Mouse (Mus musculus): ENCODE measurements around the gene Gm13199. TPM values are rescaled to one million over a fixed set of nuclear protein-coding genes. Genes with fewer than 3 reads are reported as not detected.

Gene Gm13199
- polyA plus RNA-seq, 1 experiment from 2014 or later: 1.4 TPM

DNA sequence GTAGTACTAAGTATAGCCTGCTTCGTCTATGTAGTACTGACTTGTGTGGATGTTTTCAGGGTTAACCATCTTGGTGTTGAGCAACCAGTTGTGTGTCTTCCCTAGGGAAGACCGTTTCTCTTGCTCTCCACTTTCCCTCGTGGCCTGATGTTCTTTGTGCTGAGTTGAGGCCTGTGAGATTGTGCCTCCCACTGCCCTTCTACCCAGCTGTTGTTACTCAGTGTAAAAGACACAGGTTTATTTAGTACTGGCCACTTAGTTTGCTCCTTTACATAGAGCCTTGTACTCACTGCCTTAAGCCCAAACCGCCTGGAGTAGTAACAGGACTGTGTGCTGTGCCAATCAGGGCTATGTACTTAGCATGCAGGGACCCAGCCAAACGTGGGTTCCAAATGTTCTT is 10.9 kb downstream of the Gm13199 start:
- 81% methylated on average over 5 of the region's 5 CpGs for WGBS
- no peak overlapping the region for H3K27ac ChIP-seq
- H3K36me3 ChIP-seq: peaks cover 30% of the 10 kb centered on the region
- H3K4me2 ChIP-seq: no peak overlapping the region
- H3K9ac ChIP-seq: no peak overlapping the region
- H3K27me3 ChIP-seq: no peaks in the 10 kb centered on the region
- H3K9me3 ChIP-seq: no peaks in the 10 kb centered on the region
- ATAC-seq (ENCODE audit: insufficient number of reproducible peaks, low FRiP score, low TSS enrichment, low read depth): no peak
- H3K4me3 ChIP-seq: no peak overlapping the region
- no peaks in the 10 kb centered on the region for H3K4me1 ChIP-seq

DNA sequence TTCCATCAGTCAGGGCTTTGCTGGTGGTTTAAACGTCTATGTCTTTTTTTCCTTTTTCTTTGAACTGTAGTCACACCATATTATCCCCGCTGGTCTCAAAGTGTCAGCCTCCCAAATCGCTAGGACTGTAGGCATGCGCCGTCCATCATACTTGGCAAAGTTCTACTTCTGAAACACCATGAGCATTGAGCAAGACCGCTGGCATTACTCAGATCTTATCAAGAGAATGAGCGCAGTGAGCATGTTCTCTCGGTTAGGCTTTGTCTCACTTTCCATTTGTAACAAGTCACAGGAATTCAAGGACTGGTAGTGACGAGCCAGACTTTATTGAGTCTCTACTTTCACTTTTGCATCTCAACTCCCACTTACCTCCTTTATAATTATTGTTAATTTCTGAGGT is 11.6 kb downstream of the Gm13199 start:
- H3K27ac ChIP-seq: no peak overlapping the region
- no peaks in the 10 kb centered on the region for H3K27me3 ChIP-seq
- no peak for ATAC-seq (ENCODE audit: insufficient number of reproducible peaks, low FRiP score, low TSS enrichment, low read depth)
- H3K4me1 ChIP-seq: peaks cover 2% of the 10 kb centered on the region; the same call in 1 of the 2 replicates
- WGBS: 85% methylated on average over 9 of the region's 9 CpGs
- H3K36me3 ChIP-seq: peaks cover 28% of the 10 kb centered on the region
- H3K4me3 ChIP-seq: no peak overlapping the region
- no peak overlapping the region for H3K4me2 ChIP-seq
- H3K9me3 ChIP-seq: no peaks in the 10 kb centered on the region
- H3K9ac ChIP-seq: no peak overlapping the region

GRCm38 (mm10) chr2:5845826-5846225 is 16.9 kb downstream of the Gm13199 start:
- peaks cover 7% of the 10 kb centered on the region; the same call in 1 of the 2 replicates for H3K4me1 ChIP-seq
- H3K4me2 ChIP-seq: peak overlapping the region; percentile 49

DNA sequence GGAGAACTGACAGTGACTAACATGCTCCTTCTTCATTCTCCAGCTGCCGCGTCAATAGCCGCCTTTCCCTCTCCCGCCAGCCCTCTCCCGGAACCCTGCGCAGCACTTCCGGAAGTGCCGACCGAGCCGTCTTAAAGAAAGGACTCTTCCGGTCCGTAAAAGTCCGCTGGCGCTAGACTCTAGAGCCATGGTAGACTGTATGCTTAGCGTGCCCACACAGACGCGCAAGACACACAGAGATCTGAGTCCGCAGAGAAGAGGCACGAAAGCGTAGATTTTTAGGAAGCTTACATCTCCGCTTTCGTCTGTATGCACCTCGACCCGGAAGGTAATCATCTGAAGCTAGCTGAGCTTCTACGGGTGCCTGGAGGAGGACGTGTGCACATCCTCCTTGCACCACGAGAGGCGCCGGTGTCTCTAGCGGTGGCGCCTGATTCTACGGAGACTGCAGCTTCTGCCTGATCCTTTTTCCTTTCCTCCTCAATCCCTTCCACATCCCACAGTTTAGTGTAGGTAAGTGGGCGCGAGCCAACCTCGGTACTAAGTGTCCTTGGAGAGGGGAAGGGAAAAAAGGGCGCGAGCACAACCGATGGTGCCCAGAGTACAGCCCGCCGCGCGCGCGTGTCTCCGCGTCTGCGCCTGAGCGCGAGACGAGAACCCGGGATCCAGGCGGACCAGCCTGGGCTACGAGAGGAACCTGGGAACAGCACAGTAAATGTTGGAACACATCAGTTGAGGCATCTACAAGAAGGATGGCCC is 17.7 kb downstream of the Gm13199 start, which contains the start of the genes Nudt5 and Cdc123:
TSS of gene Nudt5 (plus strand) at position 147 of the 759 bp plus-strand sequence.
TSS of gene Cdc123 (minus strand) at position 292 of the 759 bp plus-strand sequence.
- ATAC-seq (ENCODE audit: insufficient number of reproducible peaks, low FRiP score, low TSS enrichment, low read depth): peak; percentile 95
- no peaks in the 10 kb centered on the region for H3K27me3 ChIP-seq
- no peaks in the 10 kb centered on the region for H3K9me3 ChIP-seq
- H3K9ac ChIP-seq: peak within 1 kb of the TSS; percentile 73
- peaks cover 7% of the 10 kb centered on the region; the same call in 1 of the 2 replicates for H3K4me1 ChIP-seq
- peaks cover 33% of the 10 kb centered on the region for H3K36me3 ChIP-seq
- H3K27ac ChIP-seq: peak within 1 kb of the TSS; percentile 94
- peak within 1 kb of the TSS; percentile 49 for H3K4me2 ChIP-seq
- WGBS: under 1% methylated on average over 53 of the region's 53 CpGs
- peak within 1 kb of the TSS; percentile 75 for H3K4me3 ChIP-seq

More at GRCm38 (mm10) chr2:5845826-5846225, 16.9 kb downstream of the Gm13199 start:
- no peaks in the 10 kb centered on the region for H3K9me3 ChIP-seq
- WGBS: 19% methylated on average over 4 of the region's 4 CpGs
- no peaks in the 10 kb centered on the region for H3K27me3 ChIP-seq
- peak overlapping the region; percentile 75 for H3K4me3 ChIP-seq
- H3K27ac ChIP-seq: no peak overlapping the region; the same call in 1 of the 2 replicates
- H3K9ac ChIP-seq: peak overlapping the region; percentile 73
- H3K36me3 ChIP-seq: peaks cover 28% of the 10 kb centered on the region
- ATAC-seq (ENCODE audit: insufficient number of reproducible peaks, low FRiP score, low TSS enrichment, low read depth): no peak

DNA sequence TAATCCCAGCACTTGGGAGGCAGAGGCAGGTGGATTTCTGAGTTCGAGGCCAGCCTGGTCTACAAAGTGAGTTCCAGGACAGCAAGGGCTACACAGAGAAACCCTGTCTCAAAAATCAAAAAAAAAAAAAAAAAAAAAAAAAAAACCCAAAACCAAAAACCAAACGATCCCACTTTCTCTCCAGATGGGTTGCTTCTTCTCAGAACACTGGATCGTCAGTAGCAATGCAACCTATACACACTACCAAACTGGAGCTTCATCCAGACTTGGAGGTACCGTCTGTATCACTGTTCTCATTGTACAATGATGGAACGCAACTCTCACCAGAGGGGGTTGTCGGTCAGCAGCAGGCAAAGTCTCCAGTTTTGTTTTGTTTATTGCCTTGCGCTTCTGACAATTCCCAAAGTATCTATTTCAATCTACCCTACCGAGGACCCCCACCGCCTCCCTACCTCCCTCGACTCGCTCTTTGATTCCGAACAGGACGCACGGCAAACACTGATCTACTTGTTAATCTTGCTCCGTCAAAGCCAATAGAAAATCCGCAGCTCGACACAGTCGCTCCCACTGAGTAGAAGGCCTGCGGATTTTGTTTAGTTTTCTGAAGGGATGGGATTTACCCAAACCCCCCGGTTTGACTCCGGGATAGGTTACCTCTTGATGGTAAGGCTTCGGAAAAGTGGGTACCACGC is 18.4 kb downstream of the Gm13199 start:
- ATAC-seq (ENCODE audit: insufficient number of reproducible peaks, low FRiP score, low TSS enrichment, low read depth): 0 out of 2 replicates have a peak, but pooled peaks have one; percentile 9

GRCm38 (mm10) chr2:5840815-5841214 is 21.9 kb downstream of the Gm13199 start:
- Histone ChIP-seq H3K4me3 (no peak overlapping the region), H3K36me3 (peaks cover 52% of the 10 kb centered on the region), H3K4me2 (no peak overlapping the region), H3K27ac (no peak overlapping the region), H3K9ac (no peak overlapping the region), H3K27me3 (no peaks in the 10 kb centered on the region), H3K9me3 (no peaks in the 10 kb centered on the region), H3K4me1 (peaks cover 3% of the 10 kb centered on the region; the same call in 1 of the 2 replicates)
- 95% methylated on average over 11 of the region's 11 CpGs for WGBS
- ATAC-seq (ENCODE audit: insufficient number of reproducible peaks, low FRiP score, low TSS enrichment, low read depth): no peak

More for the DNA sequence above, 18.4 kb downstream of the Gm13199 start:
- Histone ChIP-seq H3K27ac (peak overlapping the region; percentile 94), H3K36me3 (peaks cover 36% of the 10 kb centered on the region), H3K9ac (peak overlapping the region; percentile 73), H3K4me2 (peak overlapping the region; percentile 41), H3K9me3 (no peaks in the 10 kb centered on the region), H3K4me3 (peak overlapping the region; percentile 75), H3K4me1 (peaks cover 7% of the 10 kb centered on the region; the same call in 1 of the 2 replicates), H3K27me3 (no peaks in the 10 kb centered on the region)
- 4% methylated on average over 23 of the region's 23 CpGs for WGBS

DNA sequence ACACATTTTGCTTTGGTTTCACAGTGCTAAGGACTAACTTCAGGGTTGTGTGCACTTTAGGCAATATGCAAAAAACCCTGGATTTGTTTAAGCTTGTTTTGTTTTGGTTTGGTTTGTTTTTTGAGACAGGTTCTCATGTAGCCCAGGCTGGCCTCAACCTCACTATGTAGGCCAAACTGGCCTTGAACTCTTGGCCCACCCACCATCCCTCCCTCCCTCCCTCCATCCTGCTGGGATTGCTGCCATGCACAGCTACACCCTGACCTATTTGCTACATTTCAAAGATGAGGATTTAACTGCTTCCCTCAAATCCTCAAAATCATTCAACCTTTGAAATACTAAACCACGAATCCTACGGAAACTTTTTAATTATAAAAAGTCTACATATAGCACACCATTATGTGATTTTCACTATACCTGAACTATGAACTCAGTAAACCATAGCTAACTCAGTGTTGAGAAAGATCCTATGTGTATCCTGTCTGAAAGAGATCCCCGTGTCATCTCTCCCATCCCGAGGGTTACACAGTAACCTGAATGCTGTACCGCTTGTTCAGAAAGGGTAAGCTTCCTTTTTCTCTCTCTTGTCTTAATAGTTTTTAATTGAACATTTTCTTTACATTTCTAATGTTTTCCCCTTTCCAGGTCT is 37.3 kb downstream of the Gm13199 start:
- Histone ChIP-seq H3K9me3 (no peaks in the 10 kb centered on the region), H3K4me3 (no peak overlapping the region), H3K4me2 (no peak overlapping the region), H3K27me3 (no peaks in the 10 kb centered on the region), H3K9ac (no peak overlapping the region), H3K4me1 (no peaks in the 10 kb centered on the region), H3K36me3 (peaks cover 42% of the 10 kb centered on the region), H3K27ac (no peak overlapping the region)
- ATAC-seq (ENCODE audit: insufficient number of reproducible peaks, low FRiP score, low TSS enrichment, low read depth): no peak
- 93% methylated on average over 5 of the region's 5 CpGs for WGBS

GRCm38 (mm10) chr2:5824685-5825084 is 38.0 kb downstream of the Gm13199 start:
- Histone ChIP-seq H3K4me2 (no peak overlapping the region), H3K4me3 (no peak overlapping the region), H3K9me3 (no peaks in the 10 kb centered on the region), H3K27ac (no peak overlapping the region), H3K36me3 (peaks cover 44% of the 10 kb centered on the region), H3K4me1 (no peaks in the 10 kb centered on the region), H3K27me3 (no peaks in the 10 kb centered on the region), H3K9ac (no peak overlapping the region)
- ATAC-seq (ENCODE audit: insufficient number of reproducible peaks, low FRiP score, low TSS enrichment, low read depth): no peak
- WGBS: 85% methylated on average over 5 of the region's 5 CpGs

- Histone ChIP-seq H3K4me2 (no peak overlapping the region), H3K36me3 (peaks cover 48% of the 10 kb centered on the region), H3K27ac (no peak overlapping the region), H3K9ac (no peak overlapping the region), H3K9me3 (no peaks in the 10 kb centered on the region), H3K4me1 (no peaks in the 10 kb centered on the region), H3K27me3 (no peaks in the 10 kb centered on the region), H3K4me3 (no peak overlapping the region)
- ATAC-seq (ENCODE audit: insufficient number of reproducible peaks, low FRiP score, low TSS enrichment, low read depth): no peak
- WGBS: 17% methylated on average over 1 of the region's 1 CpGs
These were observed 38.5 kb downstream of the Gm13199 start for GRCm38 (mm10) chr2:5824213-5824612.

- 95% methylated on average over 6 of the region's 6 CpGs for WGBS
- Histone ChIP-seq H3K9me3 (no peaks in the 10 kb centered on the region), H3K4me1 (no peaks in the 10 kb centered on the region), H3K27me3 (no peaks in the 10 kb centered on the region), H3K36me3 (peaks cover 59% of the 10 kb centered on the region), H3K9ac (no peak overlapping the region), H3K4me2 (no peak overlapping the region), H3K27ac (no peak overlapping the region), H3K4me3 (no peak overlapping the region)
- ATAC-seq (ENCODE audit: insufficient number of reproducible peaks, low FRiP score, low TSS enrichment, low read depth): no peak
These were observed 40.3 kb downstream of the Gm13199 start for GRCm38 (mm10) chr2:5822449-5822848.

- no peak overlapping the region for H3K4me3 ChIP-seq
- H3K4me1 ChIP-seq: no peaks in the 10 kb centered on the region
- no peaks in the 10 kb centered on the region for H3K27me3 ChIP-seq
- no peak for ATAC-seq (ENCODE audit: insufficient number of reproducible peaks, low FRiP score, low TSS enrichment, low read depth)
- H3K27ac ChIP-seq: no peak overlapping the region
- H3K36me3 ChIP-seq: peaks cover 59% of the 10 kb centered on the region
- no peak overlapping the region for H3K4me2 ChIP-seq
- no peaks in the 10 kb centered on the region for H3K9me3 ChIP-seq
- WGBS: 84% methylated on average over 10 of the region's 10 CpGs
- H3K9ac ChIP-seq: no peak overlapping the region
These were observed 41.5 kb downstream of the Gm13199 start for GRCm38 (mm10) chr2:5821264-5821663.

Measured in limb, embryonic 15.5 days (tissue).